Mouse (Mus musculus) intestine, embryonic 14.5 days (tissue): ENCODE results near the gene Dao. TPM values are rescaled to one million over a fixed set of nuclear protein-coding genes. Genes with fewer than 3 reads are reported as not detected.
A peak's percentile ranks its signal among the peaks of the same experiment; 100 is the strongest.

Experiments used
- ATAC-seq: fragments of 200-750 bp; cut with Nextera tagmentation; replicated peaks from 2 replicates; pipeline ENCODE4 v1.8.0; 2017; ENCODE audit warnings: low read depth, moderate number of reproducible peaks, moderate TSS enrichment, moderate library complexity; ENCODE audit not compliant: low FRiP score, low TSS enrichment
- DNase-seq: peaks from one replicate; pipeline ENCODE4 v3.0.0-alpha.2; 2018; ENCODE audit warnings: low spot score
- H3K27ac ChIP-seq: fragments of 300-500 bp; sonication (generic); 2 replicates; pipeline ENCODE4 v1.5.1; 2014; ENCODE audit warnings: low read depth, mild to moderate bottlenecking, control low read depth
- H3K27me3 ChIP-seq: fragments of 300-500 bp; sonication (generic); replicated peaks from 2 replicates; pipeline ENCODE4 v1.6.1; 2014; ENCODE audit warnings: low read length, control low read depth; ENCODE audit not compliant: control insufficient read depth, insufficient read depth
- H3K36me3 ChIP-seq: fragments of 300-500 bp; sonication (generic); 2 replicates; pipeline ENCODE4 v1.6.1; 2014; ENCODE audit warnings: low read length, control low read depth; ENCODE audit not compliant: control insufficient read depth, insufficient read depth
- H3K4me1 ChIP-seq: fragments of 300-500 bp; sonication (generic); replicated peaks from 2 replicates; pipeline ENCODE4 v1.6.1; 2014; ENCODE audit warnings: low read length, control low read depth, mixed read lengths; ENCODE audit not compliant: control insufficient read depth, insufficient read depth
- H3K4me2 ChIP-seq: fragments of 300-500 bp; sonication (generic); 2 replicates; pipeline ENCODE4 v1.6.1; 2014; ENCODE audit warnings: low read length
- H3K4me3 ChIP-seq: fragments of 300-500 bp; sonication (generic); 2 replicates; pipeline ENCODE4 v1.5.1; 2014; ENCODE audit warnings: low read depth, low read length, control low read depth, mixed read lengths
- H3K9ac ChIP-seq: fragments of 300-500 bp; sonication (generic); 2 replicates; pipeline ENCODE4 v1.6.1; 2014; ENCODE audit warnings: mild to moderate bottlenecking, low read length
- H3K9me3 ChIP-seq: fragments of 300-500 bp; sonication (generic); 2 replicates; pipeline ENCODE4 v1.6.1; 2016; ENCODE audit warnings: low read length, control low read depth; ENCODE audit not compliant: control insufficient read depth
- WGBS: fragments of 180-500 bp; shearing (Covaris S2); extraction: QIAGEN DNeasy Blood & Tissue Kit; methylation state at CpG from one replicate; pipeline ENCODE4 v1.1.7; 2014; 5-methylcytosine and 5-hydroxymethylcytosine counted together
- polyA plus RNA-seq: library from polyadenylated mRNA; unstranded; fragments of >200 nt; fragmentation: Nextera tagmentation; extraction: Ambion mirVana; gene quantifications from 2 replicates; pipeline ENCODE4 v1.2.1, GENCODE M21; 2014

Dao gene
- 5.1 and 5.7 TPM in 2 replicates for polyA plus RNA-seq

DNA sequence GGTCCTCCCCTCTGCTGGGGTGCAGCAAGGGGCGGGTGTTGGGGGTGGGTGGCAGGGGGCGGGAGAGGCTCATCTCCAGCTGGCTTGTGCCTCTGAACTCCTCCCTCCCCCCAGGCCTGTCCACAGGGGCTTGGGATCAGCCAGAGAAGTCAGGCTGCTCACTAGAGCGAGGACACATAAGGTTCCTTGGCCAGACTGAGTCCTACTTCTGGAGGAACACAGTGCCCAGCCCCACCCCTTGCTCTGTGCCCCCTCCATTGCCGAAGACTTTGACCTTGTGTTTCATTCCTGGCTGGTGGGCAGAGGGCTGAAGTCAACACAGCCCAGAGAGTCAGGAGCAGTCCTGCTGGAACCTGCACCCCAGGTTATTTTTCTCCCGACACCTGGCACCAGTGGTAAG is at the start of gene Dao:
Dao (plus strand) TSS at position 162 of the 400 bp plus-strand sequence.
- Histone ChIP-seq H3K4me1 (no peaks in the 10 kb centered on the region), H3K4me3 (no peak within 1 kb of the TSS), H3K27ac (no peak within 1 kb of the TSS), H3K36me3 (no peaks in the 10 kb centered on the region), H3K9me3 (no peaks in the 10 kb centered on the region), H3K9ac (no peak within 1 kb of the TSS), H3K27me3 (no peaks in the 10 kb centered on the region), H3K4me2 (no peak within 1 kb of the TSS)
- no peak for ATAC-seq
- DNase-seq: no peak
- WGBS: 65% methylated on average over 4 of the region's 5 CpGs

DNA sequence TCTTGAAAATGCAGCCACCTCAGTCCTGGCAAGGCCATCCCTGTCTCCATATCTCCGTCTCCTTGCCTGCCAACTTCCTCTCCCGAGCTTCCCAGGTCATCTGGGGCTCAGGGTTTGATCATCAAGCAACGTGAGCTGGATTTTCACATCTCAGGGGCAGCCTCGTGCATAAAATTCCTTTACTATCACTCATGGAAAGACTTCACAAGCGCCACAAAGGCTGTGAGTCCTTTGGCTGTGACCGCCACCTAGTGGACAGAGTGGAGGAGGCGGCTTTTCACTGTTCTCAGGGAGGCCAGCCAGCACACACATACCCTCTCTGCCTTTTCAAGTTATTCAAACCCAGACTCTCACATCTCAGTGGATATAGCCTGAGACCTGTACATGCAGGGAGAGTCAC is 49.1 kb upstream of the Dao start:
- 11% methylated on average over 7 of the region's 7 CpGs for WGBS
- Histone ChIP-seq H3K4me2 (no peak overlapping the region), H3K4me3 (no peak overlapping the region), H3K9ac (no peak overlapping the region), H3K9me3 (no peaks in the 10 kb centered on the region), H3K4me1 (no peaks in the 10 kb centered on the region; the same call in 1 of the 2 replicates), H3K27ac (no peak overlapping the region), H3K36me3 (peaks cover 63% of the 10 kb centered on the region), H3K27me3 (no peaks in the 10 kb centered on the region)
- ATAC-seq (peak; percentile 33; the same call in 1 of the 2 replicates), DNase-seq (peak; percentile 94)

GRCm38 (mm10) chr5:113955281-113955680 is 48.2 kb upstream of the Dao start:
- Histone ChIP-seq H3K36me3 (peaks cover 54% of the 10 kb centered on the region), H3K27ac (no peak overlapping the region), H3K4me1 (peaks cover 5% of the 10 kb centered on the region; the same call in 1 of the 2 replicates), H3K4me3 (no peak overlapping the region), H3K9ac (no peak overlapping the region), H3K4me2 (no peak overlapping the region), H3K9me3 (no peaks in the 10 kb centered on the region), H3K27me3 (no peaks in the 10 kb centered on the region)
- ATAC-seq: no peak
- no peak for DNase-seq
- WGBS: 77% methylated on average over 5 of the region's 5 CpGs

GRCm38 (mm10) chr5:113955691-113956090 is 47.8 kb upstream of the Dao start:
- no peak for DNase-seq
- ATAC-seq: no peak
- 91% methylated on average over 8 of the region's 8 CpGs for WGBS
- Histone ChIP-seq H3K9me3 (no peaks in the 10 kb centered on the region), H3K27me3 (no peaks in the 10 kb centered on the region), H3K4me3 (no peak overlapping the region), H3K27ac (no peak overlapping the region), H3K36me3 (peaks cover 50% of the 10 kb centered on the region), H3K9ac (no peak overlapping the region), H3K4me1 (peaks cover 5% of the 10 kb centered on the region; the same call in 1 of the 2 replicates), H3K4me2 (no peak overlapping the region)

DNA sequence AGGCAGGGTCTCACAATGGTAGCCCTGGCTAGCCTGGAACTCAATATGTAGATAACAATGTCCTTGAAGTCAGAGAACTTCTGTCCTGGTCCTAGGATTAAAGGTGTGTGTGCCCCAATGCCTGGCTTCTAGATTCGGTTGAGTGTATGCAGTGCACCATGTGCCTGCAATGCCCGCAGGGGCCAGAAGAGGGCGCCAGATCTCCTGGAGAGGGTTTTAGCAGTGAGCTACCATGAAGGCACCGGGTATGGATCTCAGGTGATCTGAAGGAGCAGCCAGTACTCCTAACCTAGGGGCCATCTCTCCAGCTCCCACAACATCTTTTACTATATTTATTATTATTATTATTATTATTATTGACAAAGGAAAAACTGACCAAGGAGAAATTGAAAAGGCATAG is 47.0 kb upstream of the Dao start:
- Histone ChIP-seq H3K4me1 (peaks cover 5% of the 10 kb centered on the region; the same call in 1 of the 2 replicates), H3K9ac (no peak overlapping the region), H3K4me3 (no peak overlapping the region), H3K9me3 (no peaks in the 10 kb centered on the region), H3K4me2 (no peak overlapping the region), H3K27ac (no peak overlapping the region), H3K27me3 (no peaks in the 10 kb centered on the region), H3K36me3 (peaks cover 43% of the 10 kb centered on the region)
- WGBS: 9% methylated on average over 4 of the region's 4 CpGs
- ATAC-seq: 0 out of 2 replicates have a peak, but pooled peaks have one; percentile 16
- peak; percentile 99 for DNase-seq

DNA sequence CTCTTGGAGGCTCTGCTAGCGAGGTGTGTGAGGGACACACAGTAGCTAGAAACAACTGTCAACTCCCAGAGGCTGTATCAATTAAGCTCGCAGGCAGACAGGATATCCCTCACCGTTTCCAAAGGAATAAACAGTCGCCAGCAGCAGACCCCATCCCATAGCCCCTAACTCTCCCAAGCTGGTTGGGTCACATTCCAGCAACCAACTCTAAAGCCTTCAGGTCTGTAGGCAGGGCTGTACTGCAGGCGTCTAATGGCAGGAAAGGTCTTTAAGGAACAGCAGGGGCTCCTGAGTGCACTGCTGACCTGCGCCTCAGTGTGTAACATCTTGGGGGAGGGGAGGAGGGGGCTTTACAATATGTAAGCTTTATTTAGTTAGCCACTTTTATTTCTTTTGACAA is 44.5 kb upstream of the Dao start:
- no peak for DNase-seq
- no peak overlapping the region for H3K4me2 ChIP-seq

GRCm38 (mm10) chr5:113960416-113960815 is 43.1 kb upstream of the Dao start:
- 77% methylated on average over 8 of the region's 8 CpGs for WGBS
- H3K27ac ChIP-seq: no peak overlapping the region
- no peak overlapping the region for H3K9ac ChIP-seq

More for the DNA sequence above, 44.5 kb upstream of the Dao start:
- Histone ChIP-seq H3K27ac (no peak overlapping the region), H3K27me3 (no peaks in the 10 kb centered on the region), H3K4me3 (no peak overlapping the region), H3K9me3 (no peaks in the 10 kb centered on the region; the same call in 1 of the 2 replicates), H3K36me3 (peaks cover 34% of the 10 kb centered on the region), H3K4me1 (peaks cover 5% of the 10 kb centered on the region; the same call in 1 of the 2 replicates), H3K9ac (no peak overlapping the region)
- 23% methylated on average over 6 of the region's 6 CpGs for WGBS
- no peak for ATAC-seq

GRCm38 (mm10) chr5:113961776-113962175 is 41.7 kb upstream of the Dao start:
- Histone ChIP-seq H3K9me3 (no peaks in the 10 kb centered on the region; the same call in 1 of the 2 replicates), H3K27me3 (no peaks in the 10 kb centered on the region), H3K9ac (no peak overlapping the region), H3K4me2 (no peak overlapping the region), H3K36me3 (peaks cover 40% of the 10 kb centered on the region), H3K4me1 (peaks cover 5% of the 10 kb centered on the region; the same call in 1 of the 2 replicates), H3K27ac (no peak overlapping the region), H3K4me3 (no peak overlapping the region)
- no peak for ATAC-seq
- DNase-seq: no peak
- WGBS: 63% methylated on average over 7 of the region's 7 CpGs

More at GRCm38 (mm10) chr5:113960416-113960815, 43.1 kb upstream of the Dao start:
- no peak overlapping the region for H3K4me3 ChIP-seq
- H3K36me3 ChIP-seq: peaks cover 37% of the 10 kb centered on the region
- H3K4me2 ChIP-seq: no peak overlapping the region
- peaks cover 5% of the 10 kb centered on the region; the same call in 1 of the 2 replicates for H3K4me1 ChIP-seq
- H3K27me3 ChIP-seq: no peaks in the 10 kb centered on the region
- H3K9me3 ChIP-seq: no peaks in the 10 kb centered on the region; the same call in 1 of the 2 replicates
- ATAC-seq (no peak), DNase-seq (no peak)

DNA sequence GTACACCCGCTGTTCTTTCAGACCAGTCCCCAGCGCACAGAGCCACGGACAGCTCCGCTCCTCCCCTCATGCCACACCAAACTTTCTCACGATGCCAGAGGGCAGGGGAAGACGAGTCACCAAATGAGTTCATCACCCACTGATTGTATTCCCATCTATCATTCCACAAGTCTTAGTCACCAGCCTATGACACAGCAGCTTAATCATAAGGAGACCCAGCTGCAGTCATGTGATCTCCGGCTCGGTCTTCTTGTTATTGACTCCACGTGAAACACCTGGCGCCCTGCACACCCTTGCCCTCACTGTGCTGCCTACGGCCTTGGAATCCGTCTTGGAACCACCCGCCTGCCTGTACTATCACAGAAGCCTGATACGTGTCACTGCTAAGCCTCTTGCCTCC is 38.5 kb upstream of the Dao start:
- Histone ChIP-seq H3K4me3 (no peak overlapping the region), H3K4me2 (no peak overlapping the region), H3K4me1 (peaks cover under 1% of the 10 kb centered on the region; the same call in 1 of the 2 replicates), H3K36me3 (peaks cover 60% of the 10 kb centered on the region), H3K9me3 (no peaks in the 10 kb centered on the region; the same call in 1 of the 2 replicates), H3K27ac (no peak overlapping the region), H3K9ac (no peak overlapping the region), H3K27me3 (no peaks in the 10 kb centered on the region)
- 86% methylated on average over 14 of the region's 14 CpGs for WGBS
- ATAC-seq: no peak
- DNase-seq: no peak
